Mouse (Mus musculus) thymus, adult 18-20 months (tissue): Measurements from ENCODE around the gene Phtf2.
"Not testable (repeated sequence)": the region's sequence is repeated elsewhere in the genome, so short reads cannot be mapped to it uniquely, and the experiment has no call there.

ENCODE experiments used
- DNase-seq, 2 experiments: peaks; one replicate each; pipeline ENCODE4 v3.0.0; 2022; ENCODE audit warnings: mixed read lengths in 2 of 2

Phtf2 gene

DNA sequence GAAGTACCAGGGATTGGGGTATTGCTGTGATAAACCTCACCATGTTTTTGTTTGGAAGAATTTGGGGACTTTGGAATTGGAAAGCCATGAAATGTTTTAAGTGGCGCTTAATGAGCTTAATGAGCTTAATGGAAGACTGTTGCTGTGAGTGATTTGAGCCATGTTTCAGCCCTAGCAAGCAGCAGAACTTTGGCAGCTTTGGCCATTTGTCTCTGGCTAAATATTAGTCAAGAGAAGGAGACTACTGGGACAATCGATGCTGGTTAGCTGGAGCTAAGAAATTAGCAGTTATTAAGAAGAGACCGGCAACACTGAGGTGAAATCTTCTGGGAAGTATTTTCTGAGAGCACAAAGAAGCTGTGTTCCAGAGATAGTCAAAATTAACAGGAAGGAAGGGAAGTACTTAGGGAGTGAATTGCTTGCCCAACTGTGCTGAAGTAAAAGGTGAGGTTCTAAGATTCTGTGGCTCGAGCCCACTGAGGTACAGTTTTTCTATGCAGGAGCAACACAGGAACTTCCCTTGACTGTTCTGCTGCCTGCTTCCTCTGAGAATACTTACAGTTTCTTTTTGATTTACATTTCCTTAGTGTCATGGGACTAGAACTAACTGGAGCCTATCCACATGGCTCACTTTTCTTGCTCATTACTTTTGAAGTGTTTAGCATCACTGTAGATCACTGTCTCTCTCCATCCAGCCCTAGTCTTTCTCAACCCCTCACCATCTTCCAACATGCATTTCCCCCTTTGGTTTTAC lies 17.5 kb downstream of the Phtf2 start:
- no peak for DNase-seq

DNA sequence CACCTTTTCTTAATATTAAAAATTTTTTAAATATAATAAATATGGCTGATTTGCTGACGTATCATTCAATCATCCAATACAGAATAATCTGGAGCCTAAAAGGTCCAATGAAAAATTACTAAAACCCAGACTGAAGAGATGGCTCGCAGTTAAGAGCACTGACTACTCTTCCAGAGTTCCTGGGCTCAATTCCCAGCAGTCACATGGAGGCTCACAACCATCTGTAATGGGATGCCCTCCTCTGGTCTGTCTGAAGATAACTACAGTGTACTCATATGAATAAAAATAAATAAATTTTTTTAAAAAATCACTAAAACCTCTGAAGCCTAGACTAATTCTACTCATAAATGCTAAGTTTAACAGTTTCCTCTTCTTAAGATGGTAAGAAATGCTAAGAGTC lies 20.0 kb downstream of the Phtf2 start:
- DNase-seq: no peak

DNA sequence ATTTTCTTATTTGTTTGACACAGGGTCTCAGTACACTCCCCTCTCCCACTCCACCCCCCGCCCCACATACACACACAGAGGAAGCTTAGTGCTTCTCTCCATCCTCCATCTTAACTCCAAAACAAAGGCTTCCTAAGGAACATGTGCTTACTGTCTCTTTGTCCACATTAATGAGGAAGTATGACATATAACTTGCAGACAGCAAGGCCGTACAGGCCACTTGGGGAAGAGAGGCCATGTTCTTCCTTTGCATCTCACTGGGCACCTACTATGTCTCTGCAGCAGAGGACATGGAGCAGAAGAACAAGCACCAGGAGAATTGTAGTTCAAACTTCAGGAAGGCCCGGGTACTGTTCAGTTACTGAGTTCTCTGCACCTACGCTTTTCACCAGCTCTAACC lies 21.4 kb downstream of the Phtf2 start:
- DNase-seq: no peak

DNA sequence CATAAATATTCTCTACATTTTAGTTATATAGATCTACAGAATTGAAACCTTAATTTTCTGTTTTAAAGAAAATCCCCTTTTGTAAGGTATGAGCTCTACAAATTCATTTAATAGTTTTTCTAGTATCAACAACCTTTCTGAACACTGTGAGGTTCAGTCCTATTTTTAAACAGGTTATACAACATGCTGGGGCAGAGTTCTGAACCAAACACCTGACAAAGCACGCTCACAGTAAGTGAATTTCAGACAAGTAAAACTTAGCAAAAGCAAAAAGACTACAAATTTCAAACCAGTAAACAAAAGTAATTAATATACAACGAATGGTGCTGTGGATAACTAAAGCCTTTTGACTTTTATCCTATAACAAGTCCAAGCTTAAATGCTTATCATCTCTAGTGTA lies 23.5 kb downstream of the Phtf2 start:
- no peak for DNase-seq

DNA sequence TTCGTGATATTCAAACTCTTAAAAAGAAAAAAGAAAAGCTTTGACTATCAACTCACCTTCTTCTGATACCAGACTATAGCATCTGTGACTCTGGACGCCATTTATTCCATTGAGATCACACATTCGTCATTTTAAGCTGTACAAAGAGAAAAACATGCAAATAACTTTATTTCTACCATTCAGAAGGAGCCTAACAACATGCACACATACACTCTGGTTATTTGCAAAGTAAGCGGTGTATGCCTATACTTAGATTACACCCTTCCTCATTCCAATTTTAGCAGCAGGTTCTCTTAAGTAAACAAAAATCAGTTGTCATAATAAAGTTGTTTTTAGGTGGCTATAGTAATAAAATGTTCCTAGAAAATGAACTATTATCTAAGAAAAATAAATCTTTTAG lies 26.9 kb downstream of the Phtf2 start:
- no peak for DNase-seq

DNA sequence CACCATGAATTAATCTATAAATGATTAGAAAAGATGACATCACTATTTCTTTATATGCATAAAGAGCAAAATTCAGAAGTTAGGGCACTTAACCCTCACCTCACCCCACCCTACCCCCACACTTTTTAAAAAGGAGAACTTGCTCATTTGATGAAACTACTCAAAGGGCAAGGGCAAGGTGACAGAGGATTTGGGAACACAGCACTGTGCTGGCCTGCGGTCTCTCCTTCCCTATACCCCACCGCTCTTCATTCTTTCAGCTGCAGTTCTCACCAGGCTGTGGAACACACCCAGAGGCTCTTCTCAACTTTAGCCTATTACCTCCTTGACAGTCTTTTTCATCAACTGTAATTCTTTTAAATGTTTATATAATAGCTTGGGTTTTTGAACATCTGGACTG lies 34.9 kb downstream of the Phtf2 start:
- DNase-seq: no peak

DNA sequence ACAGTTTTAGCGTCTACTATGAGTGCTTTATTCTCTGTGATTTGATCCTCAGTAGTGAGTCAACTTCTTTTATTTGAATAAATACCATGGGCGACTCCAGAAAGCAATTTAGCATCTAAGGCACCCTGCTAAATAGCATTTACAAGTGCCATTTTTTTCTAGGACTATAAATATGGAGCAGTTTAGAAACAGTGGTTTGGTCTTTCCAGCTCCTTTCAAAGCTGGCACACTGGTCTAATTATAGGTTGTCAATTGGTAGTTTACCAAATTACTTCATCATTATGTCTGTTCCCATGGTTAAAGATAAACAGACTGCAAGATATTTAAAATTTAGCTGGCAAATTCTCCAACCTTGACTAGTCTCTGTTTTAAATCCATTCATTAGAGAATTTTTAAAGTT lies 38.1 kb downstream of the Phtf2 start:
- no peak for DNase-seq

DNA sequence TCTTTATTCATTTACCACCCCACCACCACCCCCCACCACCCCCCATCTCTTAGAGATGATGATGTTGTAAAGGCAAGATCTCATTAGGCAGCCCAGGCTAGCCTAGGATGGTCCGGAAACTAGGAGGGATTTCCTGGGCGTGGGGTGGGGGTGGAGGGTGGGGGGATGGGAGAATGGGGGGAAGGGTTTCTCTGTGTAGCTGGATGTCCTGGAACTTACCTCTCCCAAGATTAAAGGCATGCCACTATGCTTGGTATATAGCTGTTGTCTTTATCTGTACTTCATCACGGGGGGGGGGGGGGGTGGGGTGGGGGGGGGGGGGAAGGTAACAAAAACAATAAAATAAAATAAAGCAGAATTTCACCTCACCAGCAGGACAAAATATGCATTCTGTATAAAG lies 38.5 kb downstream of the Phtf2 start:
- no peak for DNase-seq

DNA sequence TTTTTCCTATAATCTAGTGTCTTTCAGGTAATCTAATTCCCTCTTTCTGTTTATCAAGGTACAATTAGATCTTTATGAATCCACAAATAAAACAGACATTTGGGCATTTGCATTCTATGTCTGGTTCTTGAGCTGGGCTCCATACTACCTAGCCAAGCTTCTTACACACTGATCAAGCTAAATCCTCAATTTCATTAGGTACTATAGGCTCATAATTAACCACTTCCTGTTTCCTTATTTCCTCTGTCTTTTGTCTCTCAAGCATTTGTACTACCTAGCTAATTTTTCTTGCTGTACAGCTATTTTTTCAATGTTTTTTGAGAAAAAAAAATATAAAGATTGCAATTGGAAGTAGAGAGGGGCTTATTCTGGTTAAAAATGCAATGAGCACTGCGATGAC lies 44.8 kb downstream of the Phtf2 start:
- DNase-seq: no peak

DNA sequence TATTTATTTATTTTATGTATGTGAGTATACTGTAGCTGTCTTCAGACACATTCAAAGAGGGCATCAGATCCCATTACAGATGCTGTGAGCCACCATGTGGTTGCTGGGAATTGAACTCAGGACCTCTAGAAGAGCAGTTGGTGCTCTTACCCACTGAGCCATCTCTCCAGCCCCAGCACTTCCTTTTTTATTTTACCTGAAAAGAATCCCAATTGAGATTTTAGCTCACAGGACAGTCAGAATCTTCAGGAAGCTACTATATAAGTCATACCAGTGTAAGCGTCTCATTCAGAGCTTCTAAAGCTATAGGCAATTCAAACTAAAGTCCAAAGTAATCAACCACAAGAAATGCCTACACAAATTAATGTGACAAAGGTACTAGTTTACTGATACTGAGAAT lies 47.5 kb downstream of the Phtf2 start:
- no peak for DNase-seq

DNA sequence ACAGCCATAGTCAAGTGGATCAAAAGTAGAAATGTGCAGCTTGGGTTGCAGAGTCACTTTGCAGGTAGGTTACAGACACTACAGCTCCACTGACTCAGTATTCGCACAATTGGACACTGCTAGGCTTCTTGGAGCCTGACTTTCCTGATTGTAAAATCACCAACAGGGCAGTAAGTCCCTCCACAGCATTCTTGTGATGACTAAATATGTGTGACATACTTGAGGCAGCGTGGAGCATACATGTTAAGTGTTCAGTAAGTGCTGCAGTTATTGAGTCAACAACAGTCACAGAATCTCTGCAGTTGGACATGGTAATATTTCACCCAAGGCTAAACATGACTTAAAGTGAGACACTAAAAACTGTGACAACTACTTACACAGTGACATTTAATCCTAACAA lies 50.5 kb downstream of the Phtf2 start:
- DNase-seq: no peak

DNA sequence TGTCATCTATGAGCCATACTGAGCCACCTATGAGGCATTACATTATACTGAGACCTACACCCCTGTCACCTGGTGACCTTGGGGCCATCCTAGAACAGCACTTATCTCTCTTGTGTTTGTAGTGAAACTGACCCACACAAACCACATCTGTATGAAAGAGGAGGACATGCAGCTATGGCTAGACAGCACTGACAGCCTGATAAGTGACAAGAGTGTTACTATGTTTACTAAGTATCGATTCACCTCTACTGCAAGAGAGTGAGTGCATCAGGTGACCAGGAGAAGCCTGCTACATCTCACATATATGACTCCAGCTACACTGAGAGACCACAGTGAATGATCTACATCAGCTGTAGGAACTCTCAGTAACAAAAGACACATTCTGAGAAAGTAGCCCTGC lies 51.2 kb downstream of the Phtf2 start:
- no peak for DNase-seq

DNA sequence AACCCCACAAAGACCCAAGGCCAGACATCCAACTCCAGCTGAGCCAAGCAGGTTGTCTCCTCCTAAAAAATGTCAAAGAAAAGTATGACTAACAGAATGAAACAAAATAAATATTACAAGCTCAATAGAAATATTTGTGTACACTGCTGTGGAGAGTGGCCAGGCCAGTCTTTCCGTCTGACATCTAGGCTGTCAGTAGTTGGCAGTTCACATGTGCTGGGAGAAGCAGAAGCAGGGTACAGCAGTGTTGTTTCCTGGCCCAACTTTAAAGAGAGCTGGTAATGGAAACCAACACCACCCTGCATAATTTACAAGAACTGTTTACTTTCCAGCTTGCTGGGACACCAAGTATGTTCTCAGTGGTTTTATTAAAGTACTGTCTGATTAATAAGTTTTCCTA lies 60.3 kb downstream of the Phtf2 start:
- DNase-seq: no peak

DNA sequence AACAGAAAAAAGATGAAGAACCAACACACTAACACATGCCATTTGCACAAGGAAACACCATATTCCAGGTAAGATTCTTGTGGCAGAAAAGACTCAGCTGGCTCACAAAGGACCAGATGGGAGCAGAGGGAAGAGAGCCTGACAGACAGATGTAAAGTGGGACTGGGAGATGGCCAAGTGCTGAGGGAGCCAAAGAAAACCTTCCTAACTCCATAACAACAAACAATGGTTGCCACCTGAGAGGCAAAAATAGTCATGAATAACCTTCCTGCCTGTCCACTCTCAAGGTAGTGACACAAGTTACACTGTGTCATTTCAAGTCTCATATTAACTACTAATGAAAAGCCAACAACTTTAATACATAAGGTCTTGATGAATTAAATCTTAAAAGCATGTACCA lies 60.8 kb downstream of the Phtf2 start:
- no peak for DNase-seq

DNA sequence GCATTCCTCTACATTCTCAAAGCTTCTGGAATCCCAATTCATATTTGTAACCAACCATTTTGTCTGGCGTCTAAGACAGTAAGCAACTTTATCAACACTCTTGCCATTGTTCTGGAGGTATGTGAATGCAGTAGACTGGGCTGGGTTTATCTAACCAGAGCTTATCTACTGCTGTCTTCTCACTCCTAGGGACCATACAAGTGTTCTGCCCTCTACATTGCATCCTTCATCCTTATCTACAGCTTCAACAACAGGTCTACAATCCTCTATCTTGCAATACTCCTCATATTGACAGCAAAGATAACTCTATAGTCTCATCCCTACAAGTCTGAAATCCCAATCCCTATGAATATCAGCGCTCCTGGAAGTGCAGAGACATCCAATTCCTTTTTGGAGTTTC lies 66.8 kb downstream of the Phtf2 start:
- no peak for DNase-seq

DNA sequence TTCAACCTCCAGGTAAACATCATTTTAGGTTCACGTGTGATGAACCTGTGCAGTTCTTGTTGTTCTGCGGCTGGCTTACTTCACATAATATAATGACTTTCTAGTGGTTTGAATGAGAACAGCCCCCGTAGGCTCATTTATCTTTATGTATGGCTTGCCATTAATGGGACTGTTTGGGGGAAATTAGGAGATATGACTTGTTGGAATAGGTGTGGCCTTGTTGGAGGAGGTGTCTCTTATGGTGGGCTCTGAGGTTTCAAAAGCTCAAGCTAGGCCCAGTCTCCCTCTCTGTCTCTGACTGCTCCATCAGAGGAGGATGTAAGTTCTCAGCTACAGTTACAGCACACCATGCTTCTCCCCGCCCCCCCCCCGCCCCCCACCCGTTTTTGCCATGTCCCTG lies 71.5 kb downstream of the Phtf2 start:
- DNase-seq: no peak

DNA sequence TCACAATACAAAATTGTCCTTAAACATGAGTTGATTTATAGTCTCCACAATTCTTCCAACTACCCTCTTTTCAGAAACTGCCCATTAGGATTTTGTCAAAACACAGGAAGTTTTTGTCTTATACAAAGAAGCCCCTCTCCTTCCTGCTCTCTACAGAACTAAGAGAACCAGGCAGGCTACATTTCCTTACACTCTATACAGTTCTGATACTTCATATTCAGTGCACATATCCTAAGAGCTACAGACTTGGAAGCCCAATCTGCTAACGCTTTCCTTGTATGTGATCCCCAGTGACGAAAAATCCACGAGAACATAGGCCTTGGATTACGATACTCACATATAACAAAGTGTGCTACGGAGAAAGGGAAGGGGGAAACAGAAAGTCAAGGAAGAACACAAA lies 86.0 kb downstream of the Phtf2 start:
- no peak for DNase-seq

DNA sequence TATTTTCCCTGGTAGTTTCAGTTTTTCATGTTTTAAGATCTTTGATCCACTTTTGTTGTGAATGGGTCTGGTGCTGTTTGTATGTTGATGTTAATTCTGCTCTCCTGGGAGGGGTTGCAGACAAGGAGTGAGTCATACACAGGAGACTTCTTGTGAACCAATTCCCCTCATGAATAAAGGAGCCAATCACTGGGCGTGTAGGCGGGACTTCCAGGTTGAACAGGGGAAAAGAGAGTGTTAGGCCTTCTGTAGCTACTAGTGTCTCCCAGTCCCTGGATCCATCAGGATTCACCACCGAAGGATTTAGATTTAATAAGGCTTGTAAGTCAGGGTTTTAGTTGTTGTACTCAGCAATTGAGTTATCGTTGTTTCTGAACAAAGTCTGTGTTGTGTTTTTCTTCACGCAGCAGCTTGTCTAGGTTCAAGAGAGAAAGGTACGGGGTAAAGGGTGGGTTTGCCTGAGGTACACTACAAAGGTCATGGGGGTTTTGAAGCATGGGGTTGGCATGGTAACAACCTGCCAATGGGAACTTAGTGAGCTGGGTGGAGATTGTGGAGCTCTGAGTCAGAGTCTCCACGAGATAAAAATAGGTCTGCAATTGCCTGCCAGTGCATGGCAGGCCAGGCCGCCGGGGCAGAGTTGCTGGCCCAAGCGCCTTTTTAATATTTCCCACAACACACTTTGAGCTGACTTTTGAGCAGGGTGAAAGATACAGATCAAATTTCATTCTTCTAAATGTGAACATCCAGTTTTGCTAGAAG lies 90.0 kb downstream of the Phtf2 start:
- peak in 1 of 2 experiments; percentile 11 for DNase-seq

DNA sequence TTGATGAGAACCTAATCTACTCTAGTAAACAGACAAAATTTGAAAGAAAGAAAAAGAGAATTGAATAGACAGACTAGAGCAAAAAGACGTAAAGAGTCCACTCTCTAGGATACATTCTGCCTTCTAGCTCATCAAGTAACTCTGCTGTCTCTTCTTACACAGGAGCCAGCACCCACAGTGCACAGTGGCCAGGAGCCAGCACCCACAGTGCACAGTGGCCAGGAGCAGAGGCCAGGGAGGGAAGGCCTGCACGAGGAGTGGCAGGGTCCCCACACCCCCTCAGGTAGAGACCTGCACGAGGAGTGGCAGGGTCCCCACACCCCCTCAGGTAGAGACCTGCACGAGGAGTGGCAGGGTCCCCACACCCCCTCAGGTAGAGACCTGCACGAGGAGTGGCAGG lies 95.5 kb downstream of the Phtf2 start:
- DNase-seq: not testable (repeated sequence)

DNA sequence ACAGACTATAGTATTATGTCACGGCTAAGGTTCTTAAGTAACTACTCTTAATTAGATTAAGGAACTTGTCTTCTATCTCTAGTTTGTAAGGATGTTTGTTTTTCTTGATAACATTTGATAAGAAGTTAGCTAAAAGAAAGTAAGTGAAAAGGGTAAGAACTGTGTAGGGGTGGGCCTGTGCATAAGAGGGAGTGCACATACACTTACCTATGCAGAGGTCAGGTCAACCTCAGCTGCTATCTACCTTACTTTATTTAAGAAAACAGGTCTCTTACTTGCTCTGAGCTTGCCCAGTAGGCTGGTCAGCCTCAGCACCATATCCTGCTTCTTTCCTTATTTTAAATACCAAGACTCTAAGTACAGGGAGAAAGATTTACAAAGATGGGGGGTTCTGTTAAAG lies 100.8 kb downstream of the Phtf2 start:
- DNase-seq: no peak

DNA sequence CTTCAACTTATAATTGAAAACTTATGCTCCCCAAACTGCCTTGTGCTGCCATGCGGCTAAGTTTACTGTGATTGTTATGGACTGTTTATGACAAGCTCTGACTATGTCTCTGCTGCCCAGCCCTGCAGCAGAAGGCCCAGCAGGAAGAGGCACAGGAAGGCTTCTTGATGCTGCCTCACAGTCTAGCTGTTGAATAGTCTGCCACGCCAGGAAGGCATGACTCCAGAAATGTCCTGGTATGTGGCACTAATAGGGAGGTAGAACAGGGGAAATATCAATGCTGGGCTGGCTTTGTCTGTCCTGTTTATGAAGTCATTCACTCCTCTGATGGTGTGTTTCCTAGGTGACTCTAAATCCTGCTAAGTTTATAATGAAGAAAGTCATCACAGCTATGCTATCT lies 102.7 kb downstream of the Phtf2 start:
- no peak for DNase-seq

DNA sequence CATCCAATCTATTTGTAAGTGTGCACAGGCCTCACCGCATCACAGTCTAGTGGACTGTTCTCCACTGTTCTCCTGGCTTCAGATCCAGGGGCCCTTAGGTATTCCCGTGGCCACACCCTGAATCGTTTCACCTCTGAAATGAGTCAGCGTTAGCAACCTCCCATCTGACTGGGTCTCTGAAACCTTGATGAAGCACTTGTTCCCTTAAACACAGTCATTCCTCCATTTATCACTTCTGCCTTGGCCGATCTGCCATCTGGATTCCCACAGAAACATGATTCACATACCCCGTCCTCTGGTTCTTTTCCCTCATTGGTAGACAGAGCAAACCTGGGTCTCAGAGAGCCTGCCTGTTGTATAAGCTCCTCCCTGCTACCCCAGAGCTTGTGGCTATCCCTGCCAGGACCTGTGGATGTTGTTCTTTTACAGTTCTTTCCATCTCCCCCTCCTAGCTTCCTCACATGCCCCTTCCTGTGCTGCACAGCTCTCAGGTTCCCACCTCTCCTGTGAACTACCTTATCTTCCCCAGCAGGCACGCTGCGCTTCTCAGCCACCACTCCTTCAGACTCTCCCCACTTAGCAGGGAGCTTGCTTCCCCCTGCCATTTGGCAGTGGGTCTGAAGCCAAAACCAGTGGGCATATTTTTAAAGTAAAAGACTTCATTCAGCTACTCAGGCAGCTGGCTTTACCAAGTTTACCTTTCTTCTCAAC lies 103.5 kb downstream of the Phtf2 start:
- DNase-seq: no peak

DNA sequence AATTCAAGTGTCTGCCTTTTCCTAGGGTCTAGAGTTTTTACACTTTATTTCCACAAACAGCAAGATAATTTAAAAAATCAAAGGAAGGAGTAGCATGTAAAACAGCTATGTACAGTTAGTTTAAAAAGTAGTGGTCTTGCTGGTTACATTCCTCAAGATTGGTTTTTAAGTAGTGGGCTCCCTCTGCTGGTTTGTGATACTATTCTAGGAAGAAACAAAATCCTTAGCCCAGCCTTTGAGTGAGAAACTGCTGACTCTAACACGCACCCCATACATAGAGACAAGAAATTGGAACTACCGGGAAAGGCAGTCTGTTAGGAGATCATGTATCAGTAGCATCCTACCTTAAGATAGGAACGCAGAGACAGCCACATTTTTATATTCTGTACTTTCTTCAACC lies 108.6 kb downstream of the Phtf2 start:
- no peak for DNase-seq

DNA sequence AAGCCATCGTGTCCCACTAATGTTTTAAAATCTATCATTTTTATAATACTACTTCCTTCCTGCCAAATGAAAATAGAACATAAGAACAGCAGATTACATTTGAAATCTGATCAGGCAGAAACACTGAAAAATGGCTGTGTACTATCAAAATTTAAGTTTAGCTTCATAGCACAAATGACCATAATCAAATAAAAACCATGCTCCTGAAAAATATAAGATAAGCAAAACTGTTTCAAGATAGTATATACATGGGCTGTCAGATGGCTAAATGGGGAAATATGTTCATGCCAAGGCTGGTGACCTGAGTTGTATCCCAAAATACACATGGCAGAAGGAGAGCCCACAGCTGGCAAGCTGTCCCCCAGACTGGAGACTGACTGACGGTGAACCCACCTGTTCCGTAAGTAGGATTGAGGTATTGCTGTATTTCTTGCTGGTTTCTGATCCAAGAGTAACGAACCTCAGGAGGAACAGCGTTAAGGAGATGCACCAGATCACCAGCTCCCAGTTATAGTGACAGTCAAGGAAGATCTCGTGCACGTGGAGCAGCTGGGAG lies 116.5 kb downstream of the Phtf2 start:
- no peak for DNase-seq
